Mouse (Mus musculus) lung, adult 10 weeks (tissue): Measurements from ENCODE around the gene Gm20721. TPM values are rescaled to one million over a fixed set of nuclear protein-coding genes. Genes with fewer than 3 reads are reported as not detected.

Source experiments
- polyA plus RNA-seq: library from polyadenylated mRNA; stranded (reverse); fragments of 350-450 nt; fragmentation: Illumina TruSeq; extraction: RNeasy Lipid Tissue Mini Kit (QIAGEN cat#74804); gene quantifications from one replicate; pipeline ENCODE4 v1.2.3, GENCODE M21; 2014; ENCODE audit warnings: low read depth, low replicate concordance; ENCODE audit not compliant: insufficient read depth

The Gm20721 gene
- not detected for polyA plus RNA-seq

DNA sequence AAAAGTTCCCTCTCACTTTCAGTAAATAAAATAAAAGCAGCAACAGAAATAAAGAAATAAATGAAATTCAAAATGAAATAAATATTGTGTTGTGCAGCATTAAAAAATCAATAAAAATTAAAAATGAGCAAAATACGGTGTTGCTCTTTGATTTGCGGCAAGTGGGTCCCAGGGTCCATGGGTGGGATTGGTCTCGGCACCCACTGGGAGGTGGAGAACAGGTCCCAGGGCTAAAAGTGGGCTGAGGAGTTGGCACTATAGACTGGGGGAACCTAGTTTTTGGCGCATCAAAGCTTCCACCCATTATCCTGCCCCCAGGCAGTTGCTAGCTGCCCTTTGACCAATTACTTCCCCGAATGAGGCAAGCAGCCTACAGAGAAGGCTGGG, at the start of gene Gm20721:
Gene Gm20721 (minus strand): TSS at position 101 of the 387 bp plus-strand sequence.

DNA sequence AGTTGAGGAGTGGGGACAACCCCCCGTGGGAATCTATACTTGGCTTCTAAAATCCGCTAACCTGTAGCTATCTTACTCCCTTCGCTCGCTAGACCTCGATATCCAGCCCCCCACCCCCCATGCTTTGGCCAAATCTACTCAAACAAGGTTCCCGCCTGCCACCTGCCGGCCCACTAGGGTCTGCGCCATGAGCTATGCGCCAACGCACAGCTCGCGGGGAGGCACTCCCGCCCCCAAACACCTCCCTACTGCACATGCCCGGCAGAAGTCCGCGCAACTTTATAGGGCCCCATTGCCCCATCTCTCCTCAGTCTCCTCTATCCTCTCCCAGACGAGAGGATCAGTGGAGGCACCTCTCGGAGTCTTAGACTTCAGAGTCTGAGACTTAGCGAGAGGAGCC, 62.5 kb downstream of the Gm20721 start, which contains the start of gene Gnas:
Gene Gnas (plus strand): TSS at position 310 of the 400 bp plus-strand sequence.

Other genes with a start within 250 kb of the Gm20721 start
- 44.5 TPM for gene Npepl1, start 236.4 kb downstream of the Gm20721 start, polyA plus RNA-seq
- gene Gnas, start 62.4 kb downstream of the Gm20721 start, polyA plus RNA-seq = 507 TPM
- 22.2 TPM for gene Nelfcd, start 69.1 kb upstream of the Gm20721 start, polyA plus RNA-seq
- gene Ctsz, start 92.3 kb upstream of the Gm20721 start, polyA plus RNA-seq = 159 TPM
- 2.2 TPM for gene Tubb1, start 104.0 kb upstream of the Gm20721 start, polyA plus RNA-seq
- gene Atp5e, start 117.4 kb upstream of the Gm20721 start, polyA plus RNA-seq = 989 TPM
- gene Prelid3b, start 126.4 kb upstream of the Gm20721 start, polyA plus RNA-seq = 32.3 TPM